Mouse (Mus musculus): Measurements from ENCODE around the gene Spo11. TPM values are rescaled to one million over a fixed set of nuclear protein-coding genes. Genes with fewer than 3 reads are reported as not detected.

Spo11 gene
- total RNA-seq (2021), result not detected
- long read RNA-seq, experiment 1, result 0 reads
- long read RNA-seq, experiment 2, result 0 reads

- no peak for DNase-seq
Measured at GRCm38 (mm10) chr2:172977409-172978130, at the start of gene Spo11. Gene Spo11 (plus strand): TSS chr2:172977700.

DNA sequence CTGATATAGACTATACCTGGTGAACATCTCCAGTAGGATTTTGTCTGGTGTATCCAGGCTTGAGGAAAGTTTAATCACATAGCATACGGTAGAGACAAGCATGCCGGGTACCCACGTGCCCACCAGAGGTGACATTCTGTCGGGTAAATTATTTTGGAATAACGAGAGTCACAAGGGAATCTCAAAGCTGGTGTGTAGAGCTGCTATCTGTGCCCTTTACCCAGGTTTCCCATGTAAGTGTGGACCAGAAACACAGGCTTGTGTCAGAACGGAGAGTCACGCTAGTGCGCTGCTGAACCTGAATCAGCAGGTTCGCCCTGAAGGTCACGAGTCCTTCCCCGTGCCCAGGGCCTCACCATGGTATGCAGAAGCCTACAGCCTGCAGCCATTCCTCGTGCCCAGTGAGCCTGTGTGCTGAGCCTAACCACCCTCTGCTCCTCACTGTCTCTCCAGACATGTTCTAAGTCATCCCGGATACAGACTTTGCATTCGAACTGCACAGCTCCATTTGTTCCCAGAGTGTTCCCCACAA is 47.5 kb upstream of the Spo11 start:
- peak; percentile 47 to 62 for DNase-seq

GRCm38 (mm10) chr2:172931137-172931898 is 46.2 kb upstream of the Spo11 start:
- DNase-seq, result peak; percentile 44 to 45

- peak; percentile 60 to 69 for DNase-seq
Measured at GRCm38 (mm10) chr2:172933631-172934419, 43.7 kb upstream of the Spo11 start.

GRCm38 (mm10) chr2:172934420-172934788 is 43.1 kb upstream of the Spo11 start:
- DNase-seq, result no peak

DNA sequence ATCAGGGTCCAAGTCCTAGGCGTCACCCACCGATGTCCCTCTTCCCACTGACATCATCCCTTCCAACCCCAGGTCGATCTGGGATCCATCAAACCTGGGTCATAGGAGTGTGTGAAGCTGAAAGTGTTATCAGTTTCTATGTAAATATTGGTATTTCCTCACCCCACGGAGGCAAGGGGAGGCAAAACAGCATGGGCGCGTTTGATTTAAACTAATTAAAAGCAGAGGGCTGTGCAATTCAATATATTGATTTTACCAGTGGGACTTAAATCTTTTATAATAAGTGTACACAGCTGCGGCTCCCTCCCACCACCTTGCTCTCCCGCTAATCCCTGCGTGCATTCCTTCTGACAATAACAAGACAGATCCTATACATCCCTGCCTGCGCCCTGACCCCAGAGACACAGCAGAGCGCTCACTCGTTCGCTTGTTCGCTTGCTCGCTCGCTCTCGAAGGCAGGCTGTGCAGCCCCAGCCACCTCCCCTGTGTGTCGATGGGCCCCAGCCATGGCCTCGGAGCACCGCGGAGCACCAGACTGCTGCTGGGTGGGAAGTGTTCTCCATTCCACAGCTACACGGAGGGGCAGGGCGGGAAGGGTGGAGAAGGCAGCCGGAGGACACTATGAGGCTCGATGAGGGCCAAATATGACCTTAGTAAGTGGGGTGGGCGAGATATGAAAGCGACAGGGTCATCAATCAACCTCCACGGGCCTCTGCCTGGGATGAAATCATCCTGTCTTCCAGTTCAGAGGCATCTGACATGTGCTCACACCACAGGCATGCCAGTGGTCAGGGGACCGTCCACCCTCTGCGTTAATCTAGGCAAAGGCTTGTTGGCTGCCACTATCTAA is 42.4 kb upstream of the Spo11 start:
- peak; percentile 36 to 53 for DNase-seq

DNA sequence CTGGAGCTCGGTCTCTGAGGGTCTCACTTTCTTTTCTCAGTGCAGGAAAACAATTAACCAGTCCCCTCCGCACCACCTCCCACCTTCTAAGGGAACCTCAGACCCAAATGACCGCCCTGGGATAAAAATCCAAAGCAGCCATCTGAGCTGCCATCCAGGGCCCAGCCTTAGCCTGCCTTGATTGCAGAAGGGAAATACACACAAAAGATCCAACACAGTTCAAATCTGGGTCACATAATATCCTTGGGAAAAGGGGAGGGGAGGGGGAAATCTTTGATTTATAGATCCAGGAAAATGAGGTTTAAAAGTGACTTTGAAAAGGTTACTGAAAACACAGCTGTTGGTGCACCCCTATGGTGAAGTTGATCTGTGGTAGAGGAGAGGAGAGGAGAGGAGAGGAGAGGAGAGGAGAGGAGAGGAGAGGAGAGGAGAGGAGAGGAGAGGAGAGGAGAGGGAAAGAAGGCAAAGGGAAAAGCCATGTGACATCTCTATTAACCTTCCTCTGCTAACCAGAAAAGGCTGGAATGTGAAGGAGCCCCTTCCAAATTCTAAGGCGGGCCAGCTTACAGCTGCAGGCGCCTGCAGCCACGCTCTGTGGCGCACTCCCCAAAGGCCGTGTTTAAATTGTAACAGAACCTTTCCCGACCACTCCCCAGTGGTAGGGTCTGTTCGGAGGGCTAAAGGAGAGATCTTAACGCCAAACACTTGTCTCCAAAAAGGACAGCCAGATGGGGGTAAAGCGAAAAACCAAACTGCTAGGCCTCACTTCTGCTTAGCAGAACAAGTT is 41.5 kb upstream of the Spo11 start:
- no peak for DNase-seq

- DNase-seq, result no peak
Measured at GRCm38 (mm10) chr2:172936844-172937243, 40.7 kb upstream of the Spo11 start.

- DNase-seq, result no peak
Measured at GRCm38 (mm10) chr2:172937326-172938190, 39.9 kb upstream of the Spo11 start.

GRCm38 (mm10) chr2:172938761-172939638 is 38.5 kb upstream of the Spo11 start:
- DNase-seq, result peak; percentile 56 to 67

DNA sequence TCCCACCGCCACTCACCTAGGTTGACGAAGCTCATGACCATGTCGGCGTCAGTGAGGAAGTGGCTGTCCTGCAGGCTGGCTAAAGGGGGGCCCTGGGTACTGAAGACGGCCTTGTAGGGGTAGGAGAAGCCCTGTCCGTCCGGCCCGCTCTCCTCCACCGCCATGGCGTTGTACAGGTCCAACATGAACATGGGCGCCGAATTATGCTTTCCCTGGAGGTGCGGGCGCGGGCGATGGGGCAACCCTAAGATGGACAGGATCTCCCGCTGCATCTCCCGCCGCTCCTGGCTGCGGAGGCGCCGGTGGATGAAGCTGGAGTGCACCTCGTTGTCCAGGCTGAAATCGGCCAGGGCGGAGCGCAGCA is 37.9 kb upstream of the Spo11 start:
- DNase-seq, result peak; percentile 17 to 41

GRCm38 (mm10) chr2:172940003-172940798 is 37.3 kb upstream of the Spo11 start, which contains the start of gene Bmp7:
Gene Bmp7 (minus strand): TSS chr2:172940321.
- peak; percentile 86 to 88 for DNase-seq

DNA sequence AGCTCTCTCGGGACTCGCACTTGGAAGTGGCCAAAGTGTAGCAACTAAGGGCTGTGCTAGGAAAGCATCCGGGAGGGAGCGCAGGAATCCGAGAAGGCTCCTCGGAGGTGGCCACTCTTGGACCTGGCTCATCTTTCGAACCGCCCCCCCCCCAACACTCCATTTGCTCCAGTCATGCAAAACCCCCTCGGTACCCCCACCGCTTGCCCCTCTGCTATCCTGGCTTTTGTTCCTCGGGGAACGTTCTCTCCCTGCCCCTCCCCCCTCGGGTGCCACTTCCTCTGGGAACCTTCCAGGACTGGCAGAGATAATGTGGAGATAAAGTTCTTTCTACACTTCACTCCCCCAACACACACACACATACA is 36.7 kb upstream of the Spo11 start:
- DNase-seq, result no peak

DNA sequence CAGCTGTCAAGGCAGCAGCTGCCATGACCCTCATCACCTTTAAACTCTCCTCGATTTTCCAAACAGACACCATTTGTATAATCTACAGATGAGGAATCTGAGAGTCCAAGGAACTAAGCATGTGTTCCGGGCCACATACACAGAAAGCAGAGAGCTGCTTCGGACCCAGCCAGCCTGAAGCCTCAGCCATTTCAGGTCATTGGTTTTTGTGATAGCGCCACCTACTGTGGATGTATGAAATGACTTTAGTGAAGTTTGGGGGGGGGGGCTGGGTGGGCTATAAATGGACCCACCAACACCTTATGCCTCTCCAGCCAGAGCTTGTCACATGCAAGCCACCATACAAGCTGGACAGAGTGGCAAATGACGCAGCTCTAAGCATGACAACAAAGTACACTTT is 28.4 kb upstream of the Spo11 start:
- DNase-seq, result no peak

GRCm38 (mm10) chr2:172950119-172950676 is 27.3 kb upstream of the Spo11 start:
- DNase-seq, result no peak

- DNase-seq, result no peak
Measured at GRCm38 (mm10) chr2:172950722-172951121, 26.8 kb upstream of the Spo11 start.

DNA sequence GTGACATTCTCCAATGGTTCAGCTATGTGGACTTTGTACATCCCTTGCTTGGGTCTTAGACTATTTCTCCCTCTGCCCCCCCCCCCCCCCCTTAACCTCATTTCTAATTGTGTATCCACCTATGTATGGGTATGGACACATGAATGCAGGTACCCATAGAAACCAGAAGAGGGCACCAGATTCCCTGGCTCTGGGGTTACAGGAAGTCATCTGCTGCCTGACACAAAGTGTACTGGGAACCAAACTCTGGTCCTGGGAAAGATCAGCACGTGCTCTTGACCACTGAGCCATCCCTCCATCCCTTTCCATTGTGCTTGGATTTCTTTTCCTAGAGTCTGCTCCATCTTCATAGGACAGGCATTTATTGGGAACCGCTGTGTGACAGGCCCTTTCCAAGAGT is 25.5 kb upstream of the Spo11 start:
- no peak for DNase-seq
